Mouse (Mus musculus) embryonic facial prominence, embryonic 13.5 days (tissue): ENCODE data around the gene Ptpdc1. TPM values are rescaled to one million over a fixed set of nuclear protein-coding genes. Genes with fewer than 3 reads are reported as not detected.

Source experiments
- ATAC-seq: fragments of 200-750 bp; cut with Nextera tagmentation; 2 replicates; pipeline ENCODE4 v1.8.0; 2017; ENCODE audit warnings: low read depth; ENCODE audit not compliant: insufficient number of reproducible peaks, insufficient read depth, low FRiP score, low TSS enrichment
- H3K27ac ChIP-seq: fragments of 300-500 bp; sonication (generic); 2 replicates; pipeline ENCODE4 v1.5.1; 2015; ENCODE audit warnings: moderate library complexity, mild to moderate bottlenecking, inconsistent platforms
- H3K27me3 ChIP-seq: fragments of 300-500 bp; sonication (generic); 2 replicates; pipeline ENCODE4 v1.6.1; 2015; ENCODE audit warnings: mild to moderate bottlenecking, inconsistent platforms
- H3K36me3 ChIP-seq: fragments of 300-500 bp; sonication (generic); 2 replicates; pipeline ENCODE4 v1.6.1; 2015; ENCODE audit warnings: mild to moderate bottlenecking, inconsistent platforms
- H3K4me1 ChIP-seq: fragments of 300-500 bp; sonication (generic); 2 replicates; pipeline ENCODE4 v1.6.1; 2015; ENCODE audit warnings: inconsistent platforms
- H3K4me2 ChIP-seq: fragments of 300-500 bp; sonication (generic); 2 replicates; pipeline ENCODE4 v1.6.1; 2015; ENCODE audit warnings: moderate library complexity, mild to moderate bottlenecking, inconsistent platforms
- H3K4me3 ChIP-seq: fragments of 300-500 bp; sonication (generic); 2 replicates; pipeline ENCODE4 v1.5.1; 2015; ENCODE audit warnings: mild to moderate bottlenecking, inconsistent platforms
- H3K9ac ChIP-seq: fragments of 300-500 bp; sonication (generic); 2 replicates; pipeline ENCODE4 v1.6.1; 2015; ENCODE audit warnings: mild to moderate bottlenecking, inconsistent platforms
- H3K9me3 ChIP-seq: fragments of 300-500 bp; sonication (generic); 2 replicates; pipeline ENCODE4 v1.6.1; 2016; ENCODE audit warnings: inconsistent platforms
- WGBS: fragments of 180-500 bp; shearing (Covaris S2); methylation state at CpG from one replicate; pipeline ENCODE4 v1.1.7; 2015; ENCODE audit warnings: mixed read lengths; 5-methylcytosine and 5-hydroxymethylcytosine counted together
- polyA plus RNA-seq: library from polyadenylated mRNA; unstranded; fragments of >200 nt; fragmentation: Nextera tagmentation; extraction: Ambion mirVana; gene quantifications from 2 replicates; pipeline ENCODE4 v1.2.1, GENCODE M21; 2015

Ptpdc1 gene
- polyA plus RNA-seq, 1 experiment from 2014 or later = 21.2 TPM

DNA sequence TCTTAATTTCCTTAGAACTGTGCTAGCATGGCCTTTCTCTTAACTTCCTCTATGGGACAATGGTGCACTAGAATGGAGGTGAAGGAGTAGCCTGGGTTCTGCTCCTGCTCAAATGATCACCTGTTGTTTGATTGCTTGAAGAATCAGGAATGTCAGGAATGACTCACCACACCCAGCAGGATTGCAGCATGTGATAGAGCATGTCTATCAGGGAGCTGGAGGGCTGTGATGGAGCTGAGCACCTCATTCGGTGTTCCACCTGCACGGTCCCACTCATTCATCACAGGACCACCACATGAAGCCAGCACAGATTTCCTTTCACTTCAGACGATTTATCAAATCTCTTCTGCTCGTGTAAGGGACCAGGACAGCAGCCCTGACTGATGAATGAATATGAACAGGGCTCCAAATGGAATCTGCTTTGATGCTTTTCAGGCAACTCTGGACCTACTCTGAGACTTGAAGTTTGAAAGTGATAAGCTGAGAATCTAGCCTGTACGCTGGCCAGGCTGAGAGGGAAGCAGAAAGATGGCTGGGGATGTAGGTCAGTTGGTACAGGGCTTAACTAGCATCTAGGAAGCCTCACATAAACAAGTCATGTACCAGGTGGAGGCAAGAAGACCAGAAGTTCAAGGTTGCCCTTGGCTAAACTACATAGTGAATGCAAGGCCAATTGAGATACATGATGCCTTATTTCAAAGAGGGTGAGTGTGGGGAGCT lies 60.4 kb downstream of the Ptpdc1 start:
- WGBS = 90% methylated on average over 5 of the region's 5 CpGs
- Histone ChIP-seq H3K9me3 (no peaks in the 10 kb centered on the region), H3K27ac (no peak overlapping the region), H3K27me3 (no peaks in the 10 kb centered on the region), H3K9ac (no peak overlapping the region), H3K36me3 (no peaks in the 10 kb centered on the region), H3K4me3 (no peak overlapping the region), H3K4me2 (no peak overlapping the region), H3K4me1 (peaks cover 8% of the 10 kb centered on the region)
- no peak for ATAC-seq

DNA sequence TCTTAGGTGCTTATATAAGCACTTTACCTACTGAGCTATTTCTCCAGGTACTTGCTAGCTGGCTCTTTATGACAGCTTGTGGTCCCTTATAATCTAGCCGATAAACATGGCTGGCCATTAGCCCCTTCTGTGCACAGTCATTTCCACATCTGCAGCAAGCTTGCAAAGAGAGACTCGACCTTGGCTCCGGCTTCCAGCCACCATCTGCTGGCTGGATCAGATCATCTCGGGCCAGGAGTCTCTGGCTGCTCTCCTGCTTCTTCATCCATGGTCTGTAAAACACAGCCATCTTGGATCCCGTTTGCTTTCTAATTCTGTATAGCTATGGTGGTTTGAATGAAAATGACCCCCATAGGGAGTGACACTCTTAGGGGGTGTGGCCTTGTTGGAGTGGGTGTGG lies 63.1 kb downstream of the Ptpdc1 start:
- Histone ChIP-seq H3K27ac (no peak overlapping the region), H3K36me3 (no peaks in the 10 kb centered on the region), H3K4me1 (peaks cover 8% of the 10 kb centered on the region), H3K9me3 (no peaks in the 10 kb centered on the region), H3K4me3 (no peak overlapping the region), H3K9ac (no peak overlapping the region), H3K4me2 (no peak overlapping the region), H3K27me3 (no peaks in the 10 kb centered on the region)
- WGBS = 89% methylated on average over 5 of the region's 5 CpGs
- ATAC-seq = no peak

DNA sequence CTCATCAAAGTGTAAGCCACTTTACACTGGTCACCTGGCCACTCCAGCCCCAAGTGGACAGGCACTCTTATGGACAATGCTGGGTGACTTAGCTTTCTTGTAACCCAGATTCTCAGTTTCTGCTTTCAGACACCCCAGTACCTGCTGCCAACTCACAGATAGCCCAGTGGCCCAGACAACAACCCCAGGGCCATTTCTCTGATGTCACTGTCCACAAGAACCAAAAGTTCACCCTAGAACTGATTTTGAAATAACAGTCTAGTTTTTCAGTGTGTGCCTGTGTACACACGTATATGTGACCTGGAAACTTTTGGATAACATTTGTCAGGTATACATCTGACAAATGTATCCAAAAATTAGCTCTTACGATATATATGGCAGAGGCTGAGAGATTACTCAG lies 64.0 kb downstream of the Ptpdc1 start:
- WGBS = 89% methylated on average over 2 of the region's 2 CpGs
- peaks cover 7% of the 10 kb centered on the region for H3K4me1 ChIP-seq
- no peak for ATAC-seq
- no peak overlapping the region for H3K27ac ChIP-seq
- no peaks in the 10 kb centered on the region for H3K27me3 ChIP-seq
- H3K4me2 ChIP-seq = no peak overlapping the region
- H3K36me3 ChIP-seq = no peaks in the 10 kb centered on the region
- no peaks in the 10 kb centered on the region for H3K9me3 ChIP-seq
- no peak overlapping the region for H3K9ac ChIP-seq
- no peak overlapping the region for H3K4me3 ChIP-seq

- Histone ChIP-seq H3K4me1 (peaks cover 17% of the 10 kb centered on the region), H3K27me3 (no peaks in the 10 kb centered on the region), H3K9me3 (no peaks in the 10 kb centered on the region; the same call in 1 of the 2 replicates), H3K9ac (no peak overlapping the region), H3K27ac (no peak overlapping the region), H3K36me3 (no peaks in the 10 kb centered on the region), H3K4me2 (no peak overlapping the region), H3K4me3 (no peak overlapping the region)
- no peak for ATAC-seq
- 79% methylated on average over 1 of the region's 1 CpGs for WGBS
Measured at GRCm38 (mm10) chr13:48555976-48556375, 69.5 kb downstream of the Ptpdc1 start.

GRCm38 (mm10) chr13:48554552-48554951 lies 70.9 kb downstream of the Ptpdc1 start:
- 78% methylated on average over 1 of the region's 1 CpGs for WGBS
- H3K27ac ChIP-seq = no peak overlapping the region
- H3K4me3 ChIP-seq = no peak overlapping the region
- no peak overlapping the region for H3K4me2 ChIP-seq
- H3K36me3 ChIP-seq = no peaks in the 10 kb centered on the region
- no peaks in the 10 kb centered on the region for H3K27me3 ChIP-seq
- H3K9ac ChIP-seq = no peak overlapping the region
- H3K4me1 ChIP-seq = peaks cover 17% of the 10 kb centered on the region
- no peaks in the 10 kb centered on the region; the same call in 1 of the 2 replicates for H3K9me3 ChIP-seq
- ATAC-seq = no peak

DNA sequence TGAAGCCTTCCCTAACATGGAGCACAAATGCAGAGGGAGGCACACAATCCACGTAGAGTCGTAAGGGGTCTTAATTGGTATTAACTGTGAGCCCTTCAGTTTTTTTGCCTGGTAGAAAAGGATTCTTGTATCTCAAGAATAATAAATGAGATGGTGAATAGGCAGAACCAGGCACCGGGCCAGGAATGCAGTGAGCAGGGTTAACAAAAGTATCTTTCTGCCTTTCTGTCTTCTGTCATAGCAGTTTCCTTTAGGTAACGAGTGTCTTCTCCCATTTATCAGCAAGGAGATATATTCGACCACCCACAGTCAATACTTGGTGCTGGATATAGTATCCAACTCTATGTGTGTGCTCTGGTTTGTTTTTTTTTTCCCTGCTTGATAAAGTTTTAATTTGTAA lies 72.0 kb downstream of the Ptpdc1 start:
- H3K4me2 ChIP-seq = no peak overlapping the region
- H3K9me3 ChIP-seq = no peaks in the 10 kb centered on the region; the same call in 1 of the 2 replicates
- 77% methylated on average over 5 of the region's 5 CpGs for WGBS
- no peaks in the 10 kb centered on the region for H3K36me3 ChIP-seq
- ATAC-seq = no peak
- H3K4me3 ChIP-seq = no peak overlapping the region
- H3K9ac ChIP-seq = no peak overlapping the region
- H3K27me3 ChIP-seq = no peaks in the 10 kb centered on the region
- no peak overlapping the region; the same call in 1 of the 2 replicates for H3K27ac ChIP-seq
- peaks cover 17% of the 10 kb centered on the region for H3K4me1 ChIP-seq

- H3K36me3 ChIP-seq = no peaks in the 10 kb centered on the region
- peak; percentile 68; the same call in 1 of the 2 replicates for ATAC-seq
- no peaks in the 10 kb centered on the region for H3K27me3 ChIP-seq
- H3K9me3 ChIP-seq = no peaks in the 10 kb centered on the region; the same call in 1 of the 2 replicates
- 0 out of 2 replicates have a peak overlapping the region, but pooled peaks have one; percentile 46 for H3K9ac ChIP-seq
- no peak overlapping the region for H3K4me3 ChIP-seq
- peak overlapping the region; percentile 31 for H3K4me2 ChIP-seq
- WGBS = 65% methylated on average over 21 of the region's 21 CpGs
- H3K27ac ChIP-seq = peak overlapping the region; percentile 87
- peaks cover 17% of the 10 kb centered on the region for H3K4me1 ChIP-seq
Measured at GRCm38 (mm10) chr13:48552181-48553090, 73.0 kb downstream of the Ptpdc1 start.

DNA sequence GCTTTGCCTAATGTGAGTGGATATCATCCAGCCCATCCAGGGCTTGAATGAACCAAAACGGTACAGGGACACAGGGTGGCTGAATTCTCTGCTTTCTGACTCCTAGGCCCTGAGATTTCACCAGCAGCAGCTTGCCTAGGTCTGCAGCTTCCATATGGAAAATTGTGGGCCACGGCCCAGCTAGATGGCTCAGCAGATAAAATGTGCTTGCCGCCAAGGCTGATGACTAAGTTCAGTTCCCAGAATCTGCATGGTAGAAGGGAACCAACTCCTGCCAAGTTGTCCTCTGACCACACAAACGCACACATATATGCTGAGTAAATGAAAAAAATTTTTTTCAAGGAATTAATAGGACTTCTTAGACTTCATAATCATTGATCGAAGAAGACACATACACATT lies 77.2 kb downstream of the Ptpdc1 start:
- H3K27me3 ChIP-seq = no peaks in the 10 kb centered on the region
- peaks cover 31% of the 10 kb centered on the region for H3K4me1 ChIP-seq
- ATAC-seq = no peak
- no peak overlapping the region for H3K9ac ChIP-seq
- H3K9me3 ChIP-seq = no peaks in the 10 kb centered on the region
- 88% methylated on average over 5 of the region's 5 CpGs for WGBS
- H3K36me3 ChIP-seq = no peaks in the 10 kb centered on the region
- H3K4me2 ChIP-seq = no peak overlapping the region
- H3K27ac ChIP-seq = no peak overlapping the region
- H3K4me3 ChIP-seq = no peak overlapping the region

- H3K4me3 ChIP-seq = no peak overlapping the region
- no peaks in the 10 kb centered on the region for H3K27me3 ChIP-seq
- H3K9ac ChIP-seq = no peak overlapping the region
- no peak overlapping the region for H3K27ac ChIP-seq
- H3K36me3 ChIP-seq = no peaks in the 10 kb centered on the region
- no peaks in the 10 kb centered on the region for H3K9me3 ChIP-seq
- peaks cover 25% of the 10 kb centered on the region for H3K4me1 ChIP-seq
- WGBS = 96% methylated on average over 6 of the region's 6 CpGs
- H3K4me2 ChIP-seq = no peak overlapping the region
- ATAC-seq = no peak
Measured at GRCm38 (mm10) chr13:48547623-48548022, 77.8 kb downstream of the Ptpdc1 start.

DNA sequence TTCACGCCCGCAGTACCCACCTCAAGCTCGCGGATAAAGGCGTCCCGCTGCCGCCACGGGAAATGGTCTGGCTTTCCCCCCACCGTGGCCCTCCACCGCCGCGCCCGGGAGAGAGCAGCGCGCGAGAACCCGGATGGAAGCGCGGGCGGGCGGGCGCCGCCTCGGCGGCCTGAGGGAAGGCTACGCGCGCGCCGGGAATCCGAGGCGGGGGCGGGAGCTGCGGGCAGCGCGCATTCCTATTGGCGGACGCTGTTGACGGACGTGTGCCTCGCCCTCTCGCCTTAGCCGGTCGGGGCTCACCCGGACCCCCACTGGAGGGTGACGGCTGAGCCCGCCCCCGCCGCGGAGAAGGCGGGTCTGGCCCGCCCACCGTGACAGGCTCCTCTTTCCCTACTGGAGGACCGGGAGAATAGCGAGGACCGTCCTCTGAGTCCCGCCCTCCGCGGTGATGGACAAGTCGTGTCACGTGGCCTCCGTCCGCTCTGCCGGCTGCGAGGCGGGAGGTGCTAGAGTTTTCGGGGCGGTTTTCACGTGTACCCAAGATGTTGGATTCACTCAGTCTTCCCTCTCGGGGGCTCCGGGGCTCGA lies 79.0 kb downstream of the Ptpdc1 start:
- H3K27ac ChIP-seq = peak overlapping the region; percentile 100
- peak overlapping the region; percentile 59 for H3K4me2 ChIP-seq
- peak overlapping the region; percentile 83 for H3K4me3 ChIP-seq
- peaks cover 21% of the 10 kb centered on the region for H3K4me1 ChIP-seq
- no peaks in the 10 kb centered on the region for H3K36me3 ChIP-seq
- ATAC-seq = peak; percentile 98
- no peaks in the 10 kb centered on the region for H3K9me3 ChIP-seq
- peak overlapping the region; percentile 98 for H3K9ac ChIP-seq
- WGBS = under 1% methylated on average over 71 of the region's 72 CpGs
- no peaks in the 10 kb centered on the region for H3K27me3 ChIP-seq

DNA sequence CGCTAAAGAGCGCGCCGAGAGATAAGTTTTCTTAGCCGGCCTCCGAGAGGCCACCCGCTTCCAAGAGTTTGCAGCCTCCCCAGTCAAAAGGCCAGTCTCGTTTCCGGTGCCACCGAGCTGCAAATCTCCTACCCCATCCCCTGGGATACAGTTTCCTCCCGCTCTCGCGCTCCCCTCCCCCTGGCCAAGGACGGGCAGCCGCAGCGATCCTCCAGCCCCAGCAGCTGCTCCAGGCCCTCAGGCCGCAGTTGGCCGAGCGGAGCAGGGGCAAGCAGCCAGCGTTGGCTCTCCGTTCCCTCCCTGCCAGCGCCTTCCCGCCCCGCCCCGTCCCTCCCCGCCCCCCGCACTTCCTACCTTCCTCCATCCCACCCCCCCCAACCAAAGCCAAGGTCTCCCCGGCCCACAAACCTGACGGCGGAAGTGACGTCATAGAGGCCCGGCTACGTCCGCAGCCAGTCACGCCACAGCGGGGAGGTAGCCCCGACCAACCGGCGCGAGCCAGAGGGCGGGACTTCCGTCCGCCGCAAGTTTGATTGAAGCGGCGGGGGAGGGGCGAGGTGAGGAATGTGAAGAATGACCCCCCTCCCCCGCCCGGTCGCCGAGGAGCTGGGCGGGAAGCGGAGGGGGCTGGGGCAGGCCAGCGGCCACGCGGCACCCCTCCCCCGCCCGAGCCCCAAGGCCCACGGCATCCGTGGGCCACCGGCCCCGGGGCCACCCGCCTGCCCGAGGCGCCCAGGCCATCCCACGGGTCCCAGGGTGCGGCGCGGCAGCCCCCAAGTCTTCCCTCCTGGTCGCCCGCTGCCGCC lies 79.8 kb downstream of the Ptpdc1 start:
- Histone ChIP-seq H3K36me3 (no peaks in the 10 kb centered on the region), H3K4me2 (peak overlapping the region; percentile 66), H3K9me3 (no peaks in the 10 kb centered on the region), H3K4me1 (peaks cover 26% of the 10 kb centered on the region), H3K4me3 (peak overlapping the region; percentile 83), H3K27ac (peak overlapping the region; percentile 100), H3K9ac (peak overlapping the region; percentile 98), H3K27me3 (no peaks in the 10 kb centered on the region)
- peak; percentile 86 for ATAC-seq
- WGBS = under 1% methylated on average over 62 of the region's 72 CpGs
